Mouse (Mus musculus) forebrain, embryonic 14.5 days (tissue): Measurements from ENCODE around the gene Mdm2. TPM values are rescaled to one million over a fixed set of nuclear protein-coding genes. Genes with fewer than 3 reads are reported as not detected.
A peak's percentile ranks its signal among the peaks of the same experiment; 100 is the strongest.
"Not testable (repeated sequence)": the region's sequence is repeated elsewhere in the genome, so short reads cannot be mapped to it uniquely, and the experiment has no call there.

Experiments used
- ATAC-seq: fragments of 200-750 bp; cut with Nextera tagmentation; 2 replicates; pipeline ENCODE4 v1.8.0; 2017; ENCODE audit warnings: mild to moderate bottlenecking, moderate library complexity
- DNase-seq: peaks from one replicate; pipeline ENCODE4 v3.0.0-alpha.2; 2015; ENCODE audit warnings: low spot score
- H3K27ac ChIP-seq: fragments of 300-500 bp; sonication (generic); 2 replicates; pipeline ENCODE4 v1.5.1; 2014; ENCODE audit warnings: low read depth, mild to moderate bottlenecking, control low read depth, low read length, moderate library complexity
- H3K27me3 ChIP-seq: fragments of 300-500 bp; sonication (generic); replicated peaks from 2 replicates; pipeline ENCODE4 v1.6.1; 2014; ENCODE audit warnings: low read length, control low read depth, mixed read lengths; ENCODE audit not compliant: control insufficient read depth, insufficient read depth
- H3K36me3 ChIP-seq: fragments of 300-500 bp; sonication (generic); 2 replicates; pipeline ENCODE4 v1.6.1; 2014; ENCODE audit warnings: low read length, control low read depth; ENCODE audit not compliant: control insufficient read depth, insufficient read depth
- H3K4me1 ChIP-seq: fragments of 300-500 bp; sonication (generic); 2 replicates; pipeline ENCODE4 v1.6.1; 2014; ENCODE audit warnings: antibody characterized with exemption, low read length, control low read depth; ENCODE audit not compliant: control insufficient read depth, insufficient read depth
- H3K4me2 ChIP-seq: fragments of 300-500 bp; sonication (generic); 2 replicates; pipeline ENCODE4 v1.6.1; 2014; ENCODE audit warnings: mild to moderate bottlenecking, control low read depth, low read length
- H3K4me3 ChIP-seq: fragments of 300-500 bp; sonication (generic); 2 replicates; pipeline ENCODE4 v1.5.1; 2014; ENCODE audit warnings: low read depth, low read length, control low read depth
- H3K9ac ChIP-seq: fragments of 300-500 bp; sonication (generic); 2 replicates; pipeline ENCODE4 v1.6.1; 2014; ENCODE audit warnings: mild to moderate bottlenecking, low read length, control low read depth, moderate library complexity
- H3K9me3 ChIP-seq: fragments of 300-500 bp; sonication (generic); replicated peaks from 2 replicates; pipeline ENCODE4 v1.6.1; 2016; ENCODE audit warnings: low read length, control low read depth, mixed read lengths; ENCODE audit not compliant: control insufficient read depth
- WGBS: fragments of 180-500 bp; shearing (Covaris S2); extraction: QIAGEN DNeasy Blood & Tissue Kit; methylation state at CpG from one replicate; pipeline ENCODE4 v1.1.7; 2014; 5-methylcytosine and 5-hydroxymethylcytosine counted together
- polyA plus RNA-seq: library from polyadenylated mRNA; unstranded; fragments of >200 nt; fragmentation: Nextera tagmentation; extraction: Ambion mirVana; gene quantifications from 2 replicates; pipeline ENCODE4 v1.2.1, GENCODE M21; 2014

Mdm2 gene
- polyA plus RNA-seq, 1 experiment from 2014 or later, result 33.0 TPM

GRCm38 (mm10) chr10:117749787-117750343 lies 39.3 kb upstream of the Mdm2 start:
- Histone ChIP-seq H3K4me3 (no peak overlapping the region), H3K27me3 (no peaks in the 10 kb centered on the region), H3K9ac (no peak overlapping the region), H3K4me1 (peaks cover 5% of the 10 kb centered on the region), H3K4me2 (no peak overlapping the region), H3K9me3 (no peaks in the 10 kb centered on the region), H3K36me3 (peaks cover 46% of the 10 kb centered on the region), H3K27ac (no peak overlapping the region)
- no peak for ATAC-seq
- 94% methylated on average over 14 of the region's 14 CpGs for WGBS
- DNase-seq, result no peak

GRCm38 (mm10) chr10:117749050-117749686 lies 38.6 kb upstream of the Mdm2 start:
- WGBS, result 95% methylated on average over 10 of the region's 10 CpGs

GRCm38 (mm10) chr10:117748276-117749049 lies 37.9 kb upstream of the Mdm2 start:
- ATAC-seq (no peak), DNase-seq (no peak)
- Histone ChIP-seq H3K27me3 (no peaks in the 10 kb centered on the region), H3K4me3 (no peak overlapping the region), H3K4me1 (peaks cover 17% of the 10 kb centered on the region), H3K9ac (no peak overlapping the region), H3K36me3 (peaks cover 40% of the 10 kb centered on the region), H3K4me2 (no peak overlapping the region), H3K27ac (no peak overlapping the region), H3K9me3 (no peaks in the 10 kb centered on the region)
- WGBS, result 91% methylated on average over 10 of the region's 10 CpGs

More at GRCm38 (mm10) chr10:117749050-117749686, 38.6 kb upstream of the Mdm2 start:
- H3K9me3 ChIP-seq, result no peaks in the 10 kb centered on the region
- DNase-seq, result no peak
- H3K27me3 ChIP-seq, result no peaks in the 10 kb centered on the region
- H3K4me3 ChIP-seq, result no peak overlapping the region
- no peak overlapping the region for H3K9ac ChIP-seq
- H3K4me2 ChIP-seq, result no peak overlapping the region
- no peak overlapping the region for H3K27ac ChIP-seq
- H3K4me1 ChIP-seq, result peaks cover 12% of the 10 kb centered on the region
- ATAC-seq, result no peak
- peaks cover 40% of the 10 kb centered on the region for H3K36me3 ChIP-seq

- H3K4me1 ChIP-seq, result peaks cover 17% of the 10 kb centered on the region
- no peak overlapping the region for H3K4me3 ChIP-seq
- no peak overlapping the region for H3K9ac ChIP-seq
- 91% methylated on average over 7 of the region's 7 CpGs for WGBS
- H3K27me3 ChIP-seq, result no peaks in the 10 kb centered on the region
- DNase-seq (no peak), ATAC-seq (no peak)
- H3K27ac ChIP-seq, result no peak overlapping the region
- H3K9me3 ChIP-seq, result no peaks in the 10 kb centered on the region
- H3K4me2 ChIP-seq, result no peak overlapping the region
- peaks cover 36% of the 10 kb centered on the region for H3K36me3 ChIP-seq
Observed at GRCm38 (mm10) chr10:117747711-117748110, 37.2 kb upstream of the Mdm2 start.

- no peaks in the 10 kb centered on the region for H3K9me3 ChIP-seq
- 15% methylated on average over 44 of the region's 46 CpGs for WGBS
- no peak within 1 kb of the TSS for H3K27ac ChIP-seq
- peak; percentile 98 for ATAC-seq
- H3K4me2 ChIP-seq, result peak within 1 kb of the TSS; percentile 79
- peaks cover 36% of the 10 kb centered on the region for H3K36me3 ChIP-seq
- peak; percentile 96 for DNase-seq
- peak within 1 kb of the TSS; percentile 56 for H3K4me3 ChIP-seq
- H3K4me1 ChIP-seq, result peaks cover 17% of the 10 kb centered on the region
- H3K27me3 ChIP-seq, result no peaks in the 10 kb centered on the region
- H3K9ac ChIP-seq, result peak within 1 kb of the TSS; percentile 77
Observed at GRCm38 (mm10) chr10:117746297-117746883, 35.8 kb upstream of the Mdm2 start, which contains the start of gene Slc35e3. TSS of gene Slc35e3 (minus strand) at chr10:117746365.

- peaks cover 36% of the 10 kb centered on the region for H3K36me3 ChIP-seq
- DNase-seq (peak; percentile 12), ATAC-seq (peak; percentile 49)
- H3K4me2 ChIP-seq, result peak overlapping the region; percentile 79
- H3K9me3 ChIP-seq, H3K27me3 ChIP-seq, H3K27ac ChIP-seq: not testable (repeated sequence)
- peak overlapping the region; percentile 56 for H3K4me3 ChIP-seq
- H3K4me1 ChIP-seq, result peaks cover 17% of the 10 kb centered on the region
- peak overlapping the region; percentile 77 for H3K9ac ChIP-seq
- WGBS, result 2% methylated on average over 16 of the region's 46 CpGs
Observed at GRCm38 (mm10) chr10:117745570-117746296, 35.2 kb upstream of the Mdm2 start.

- H3K27me3 ChIP-seq, result no peaks in the 10 kb centered on the region
- DNase-seq (no peak), ATAC-seq (no peak)
- H3K4me1 ChIP-seq, result peaks cover 17% of the 10 kb centered on the region
- 78% methylated on average over 4 of the region's 4 CpGs for WGBS
- H3K27ac ChIP-seq, result no peak overlapping the region
- no peak overlapping the region for H3K9ac ChIP-seq
- no peaks in the 10 kb centered on the region for H3K9me3 ChIP-seq
- no peak overlapping the region for H3K4me3 ChIP-seq
- peak overlapping the region; percentile 79; the same call in 1 of the 2 replicates for H3K4me2 ChIP-seq
- H3K36me3 ChIP-seq, result peaks cover 41% of the 10 kb centered on the region
Observed at GRCm38 (mm10) chr10:117743917-117744316, 33.4 kb upstream of the Mdm2 start.

DNA sequence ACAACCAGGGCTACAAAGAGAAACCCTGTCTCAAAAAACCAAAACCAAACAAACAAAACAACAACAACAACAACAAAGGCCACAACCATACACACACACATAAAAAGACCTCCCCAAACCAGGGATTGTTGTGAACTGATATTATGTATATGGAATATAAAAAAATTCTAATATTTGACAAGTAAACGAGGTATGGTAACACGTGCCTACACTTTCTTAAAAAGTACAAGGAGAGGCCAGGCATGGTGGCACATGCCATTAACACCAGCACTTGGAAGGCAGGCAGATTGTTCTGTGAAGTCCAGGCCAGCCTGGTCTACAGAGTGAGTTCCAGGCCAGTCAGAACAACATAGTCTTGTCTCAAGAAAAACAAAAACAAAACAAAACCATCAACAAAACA lies 32.6 kb upstream of the Mdm2 start:
- DNase-seq (no peak), ATAC-seq (no peak)
- Histone ChIP-seq H3K4me2 (no peak overlapping the region), H3K27ac (no peak overlapping the region), H3K4me1 (peaks cover 17% of the 10 kb centered on the region), H3K36me3 (peaks cover 45% of the 10 kb centered on the region), H3K9me3 (no peaks in the 10 kb centered on the region), H3K27me3 (no peaks in the 10 kb centered on the region), H3K4me3 (no peak overlapping the region), H3K9ac (no peak overlapping the region)
- WGBS, result 90% methylated on average over 2 of the region's 2 CpGs
